Mouse (Mus musculus) kidney, adult 11 months (tissue): ENCODE results near the gene Isg15.

Experiments
- DNase-seq: peaks from one replicate; pipeline ENCODE4 v3.0.0; 2022

Gene Isg15

DNA sequence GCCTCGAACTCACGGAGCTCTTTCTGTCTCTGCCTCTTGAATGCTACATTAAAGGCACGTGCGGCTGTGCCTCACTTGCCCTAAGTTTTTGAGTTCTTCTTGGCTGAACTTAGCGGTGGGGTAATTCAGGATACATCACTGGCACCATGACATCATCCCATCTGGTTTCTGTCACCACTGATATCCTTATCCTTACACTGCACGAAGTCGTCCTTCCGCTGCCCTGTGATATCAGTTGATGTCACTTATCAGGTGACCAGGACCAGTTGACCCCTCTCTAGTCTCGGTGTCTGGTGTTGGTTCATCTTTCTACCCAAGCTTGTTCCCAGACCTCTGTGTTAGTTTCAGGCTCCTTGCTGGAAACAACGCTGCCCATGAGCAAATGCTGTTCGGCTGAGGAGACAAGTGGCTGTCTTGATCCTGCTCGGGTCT is 1.9 kb upstream of the Isg15 start:
- no peak for DNase-seq

DNA sequence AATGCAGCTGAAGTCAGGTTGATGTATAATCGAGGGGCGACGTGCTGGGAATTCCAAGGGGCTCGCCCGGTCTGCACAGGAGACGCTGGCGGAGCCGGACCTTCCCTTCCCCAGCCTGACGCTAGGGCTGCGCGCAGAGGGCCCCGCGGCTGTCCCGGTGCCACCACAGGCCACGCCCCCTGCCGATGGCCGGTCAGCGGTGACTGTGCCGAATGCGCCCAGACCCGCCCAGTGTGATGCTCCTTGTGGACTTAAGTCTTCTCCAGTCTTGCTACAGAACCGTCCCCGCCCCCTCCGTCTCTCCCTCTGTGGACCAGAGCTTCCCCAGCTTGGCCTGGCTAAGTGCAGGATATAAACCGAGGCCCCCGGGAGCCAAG is 2.8 kb downstream of the Isg15 start:
- peak; percentile 90 for DNase-seq

DNA sequence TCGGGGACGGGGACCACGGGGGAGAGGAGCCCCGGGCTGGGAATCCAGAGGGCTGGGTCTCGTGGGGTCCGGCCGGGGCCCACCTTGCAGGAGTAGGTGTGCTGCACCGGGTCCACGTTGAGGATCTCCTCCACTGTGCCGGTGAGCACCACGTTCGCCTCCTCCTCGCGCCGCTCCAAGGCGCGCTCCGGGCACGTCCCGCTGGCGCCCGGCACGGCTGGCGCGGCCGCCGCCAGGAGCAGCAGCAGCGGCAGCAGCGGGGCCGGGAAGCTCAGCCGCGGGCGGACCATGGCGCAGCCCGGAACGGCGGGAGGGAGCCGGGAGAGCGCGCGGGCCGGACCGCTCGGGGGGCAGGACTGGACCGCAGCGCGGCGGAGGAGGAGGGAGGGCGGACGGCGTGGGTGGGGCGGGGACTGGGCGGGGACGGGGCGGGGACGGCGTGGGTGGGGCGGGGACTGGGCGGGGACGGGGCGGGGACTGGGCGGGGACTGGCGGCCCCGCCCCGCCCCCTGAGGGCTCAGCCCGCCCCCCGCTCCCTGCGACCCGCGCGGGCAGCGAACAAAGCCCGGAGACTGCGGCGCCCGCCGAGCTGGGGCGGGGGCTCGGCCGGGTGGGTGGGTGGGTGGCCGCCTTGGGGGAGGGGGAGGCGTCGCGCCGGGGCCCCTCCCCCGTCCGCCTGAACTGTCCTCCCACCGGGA is 3.3 kb downstream of the Isg15 start, which contains the start of gene Agrn:
TSS of gene Agrn (minus strand) at position 358 of the 698 bp plus-strand sequence.
- peak; percentile 50 for DNase-seq

DNA sequence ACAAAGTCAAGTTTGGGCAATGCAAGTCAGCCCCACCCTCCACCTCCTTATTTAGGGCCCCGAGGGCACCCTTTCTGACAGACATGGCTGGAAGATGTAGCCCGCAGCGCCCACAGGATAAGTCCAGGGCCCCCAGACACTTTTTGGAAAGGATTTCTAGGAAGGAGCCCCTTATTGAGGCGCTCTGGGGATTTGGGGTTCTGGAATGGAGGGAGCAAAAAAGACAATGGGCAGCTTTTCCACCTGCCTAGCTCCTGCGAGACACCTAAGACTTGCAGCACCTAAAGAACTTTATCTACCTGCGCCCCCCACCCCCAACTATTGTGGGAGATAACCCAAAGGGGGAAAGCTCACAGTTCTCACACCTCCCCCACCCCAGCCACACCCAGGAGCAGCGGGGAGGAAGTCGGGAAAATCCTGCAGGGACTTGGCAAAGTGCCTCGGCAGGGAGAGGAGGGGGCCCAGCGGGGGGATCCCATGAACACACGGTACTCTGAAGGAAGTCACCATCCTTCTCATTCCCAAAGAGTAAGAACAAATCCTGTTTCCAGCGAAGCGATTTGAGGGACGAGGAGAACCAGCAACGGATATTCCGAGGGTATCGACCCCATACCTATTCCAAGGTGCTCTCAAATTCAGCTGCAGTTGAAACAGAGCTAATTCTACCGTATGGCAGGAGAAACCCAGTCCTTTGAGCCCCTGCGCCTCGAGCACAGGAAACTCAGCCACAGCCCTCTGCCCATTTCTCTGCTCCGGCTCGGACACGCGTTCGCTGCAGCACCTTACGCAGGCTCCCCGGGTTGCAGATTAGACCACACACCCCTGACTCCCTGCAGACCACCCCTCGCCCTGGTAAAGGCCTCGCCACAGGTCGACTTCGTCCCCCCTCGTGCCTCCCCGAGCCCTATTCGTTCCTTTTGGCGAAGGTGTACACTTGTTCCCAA is 4.4 kb downstream of the Isg15 start:
- DNase-seq = peak; percentile 58

DNA sequence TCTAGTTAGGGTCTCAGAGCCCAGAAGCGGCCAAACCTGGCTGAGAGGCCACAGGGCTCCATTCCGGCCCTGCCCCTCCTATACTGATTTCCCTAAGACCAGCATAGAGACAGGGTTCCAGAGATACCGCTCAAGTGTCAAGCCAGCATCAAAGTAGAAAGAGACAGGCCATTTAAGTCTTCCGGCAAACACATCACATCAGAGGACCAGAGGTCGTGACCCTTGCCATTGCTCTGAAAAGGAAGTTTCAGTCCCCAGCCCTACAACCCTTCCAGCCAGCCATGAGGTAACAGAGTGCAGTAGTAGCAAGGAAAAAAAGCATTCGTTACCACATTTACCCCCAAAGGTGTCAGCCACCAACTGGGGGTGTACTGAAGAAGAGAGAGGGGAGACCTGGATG is 6.3 kb downstream of the Isg15 start:
- DNase-seq = no peak

- peak; percentile 49 for DNase-seq
Observed at GRCm38 (mm10) chr4:156193906-156194305, 6.7 kb downstream of the Isg15 start.

- peak; percentile 70 for DNase-seq
Observed at GRCm38 (mm10) chr4:156193200-156193590, 7.4 kb downstream of the Isg15 start.

DNA sequence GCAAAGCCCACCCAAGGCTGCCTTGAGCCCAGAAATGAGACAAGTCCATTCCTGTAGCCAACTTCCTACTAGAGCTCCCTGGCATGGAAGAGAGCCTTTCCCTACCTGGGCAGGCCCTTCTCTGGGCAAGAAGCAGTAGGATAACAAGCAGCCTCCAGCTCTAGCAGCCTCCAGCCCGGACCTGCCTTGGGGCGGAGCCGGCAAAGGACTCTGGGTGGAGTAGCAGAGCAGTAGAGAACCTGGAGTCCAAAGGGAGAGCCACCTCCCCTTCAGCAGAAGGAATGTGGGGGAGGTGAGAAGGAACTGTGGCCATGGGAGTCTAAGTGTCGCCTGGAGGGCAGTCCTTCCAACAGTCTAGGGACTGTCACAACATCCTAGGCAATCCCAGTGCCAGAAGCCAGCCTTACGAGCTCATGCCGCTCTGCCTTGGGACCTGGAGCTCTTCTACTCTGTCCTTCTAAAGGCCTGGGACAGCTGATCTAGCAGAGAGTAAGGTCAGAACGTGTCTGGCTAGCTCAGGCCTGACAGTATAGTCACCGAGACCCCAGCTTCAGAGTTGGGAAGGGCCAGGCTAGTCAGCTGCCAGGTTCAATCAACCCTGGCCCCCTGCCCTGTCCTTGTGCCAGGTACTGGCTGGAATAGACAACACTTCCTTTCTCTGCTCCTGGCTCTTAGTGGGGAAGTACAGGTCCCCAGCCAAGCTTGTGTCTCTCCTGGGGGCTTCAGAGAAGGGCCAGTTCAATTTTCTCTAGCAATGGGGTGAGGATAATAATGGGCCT is 8.0 kb downstream of the Isg15 start:
- DNase-seq = peak; percentile 90

DNA sequence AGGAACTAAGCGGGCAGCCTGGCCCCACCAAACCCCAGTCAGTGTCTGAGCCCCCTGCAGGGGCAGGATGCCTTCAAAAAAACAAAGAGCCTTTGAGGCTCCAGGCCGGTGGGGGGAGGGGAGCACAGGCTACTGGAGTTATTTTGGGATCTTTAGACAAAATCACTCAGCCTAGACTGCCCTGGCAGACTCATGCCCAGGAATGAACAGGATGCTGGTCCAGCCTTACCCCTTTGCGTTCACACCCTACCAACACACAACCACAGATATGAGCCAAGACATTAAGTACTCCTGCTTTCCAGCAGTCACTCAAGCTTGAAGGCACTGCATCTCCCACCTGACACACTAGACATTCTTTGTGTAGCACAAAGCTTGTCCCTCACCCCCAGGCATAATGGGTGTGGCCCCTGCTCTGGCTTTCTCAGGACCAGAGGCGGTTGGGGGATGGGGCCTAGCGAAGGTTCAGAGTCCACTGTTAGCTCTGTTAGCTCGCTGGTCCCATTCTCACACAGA is 11.8 kb downstream of the Isg15 start:
- DNase-seq = peak; percentile 67

DNA sequence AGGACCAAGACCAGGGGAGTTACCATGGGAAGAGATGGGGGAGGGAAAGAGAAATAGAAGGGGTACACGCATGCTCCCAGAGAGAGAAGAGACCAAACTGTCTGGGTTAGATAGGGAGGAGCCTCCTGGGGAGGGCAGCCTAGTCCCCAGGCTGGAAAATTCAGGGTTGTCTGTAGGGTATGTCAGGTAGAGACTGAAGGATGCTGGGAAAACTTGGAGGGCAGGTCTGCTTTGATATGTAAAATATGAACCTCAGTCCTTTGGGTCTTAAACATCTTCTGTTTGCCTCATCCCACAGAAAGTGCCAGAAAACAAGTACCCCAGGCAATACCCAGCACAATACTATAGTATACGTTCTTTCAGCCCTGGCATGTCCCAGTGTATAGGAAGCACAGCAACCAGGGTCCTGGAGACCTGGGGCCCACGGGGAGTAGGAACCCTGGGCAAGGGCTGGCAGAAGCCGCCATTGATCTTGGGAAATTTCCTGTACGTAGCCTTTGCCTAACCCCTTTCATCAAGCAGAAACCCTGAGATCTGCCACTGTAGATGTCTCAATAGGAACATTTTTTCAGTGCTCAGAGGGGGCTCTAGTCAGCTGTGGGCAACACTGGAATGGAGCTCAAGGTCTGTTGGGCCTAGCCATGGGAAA is 12.3 kb downstream of the Isg15 start:
- DNase-seq = no peak

DNA sequence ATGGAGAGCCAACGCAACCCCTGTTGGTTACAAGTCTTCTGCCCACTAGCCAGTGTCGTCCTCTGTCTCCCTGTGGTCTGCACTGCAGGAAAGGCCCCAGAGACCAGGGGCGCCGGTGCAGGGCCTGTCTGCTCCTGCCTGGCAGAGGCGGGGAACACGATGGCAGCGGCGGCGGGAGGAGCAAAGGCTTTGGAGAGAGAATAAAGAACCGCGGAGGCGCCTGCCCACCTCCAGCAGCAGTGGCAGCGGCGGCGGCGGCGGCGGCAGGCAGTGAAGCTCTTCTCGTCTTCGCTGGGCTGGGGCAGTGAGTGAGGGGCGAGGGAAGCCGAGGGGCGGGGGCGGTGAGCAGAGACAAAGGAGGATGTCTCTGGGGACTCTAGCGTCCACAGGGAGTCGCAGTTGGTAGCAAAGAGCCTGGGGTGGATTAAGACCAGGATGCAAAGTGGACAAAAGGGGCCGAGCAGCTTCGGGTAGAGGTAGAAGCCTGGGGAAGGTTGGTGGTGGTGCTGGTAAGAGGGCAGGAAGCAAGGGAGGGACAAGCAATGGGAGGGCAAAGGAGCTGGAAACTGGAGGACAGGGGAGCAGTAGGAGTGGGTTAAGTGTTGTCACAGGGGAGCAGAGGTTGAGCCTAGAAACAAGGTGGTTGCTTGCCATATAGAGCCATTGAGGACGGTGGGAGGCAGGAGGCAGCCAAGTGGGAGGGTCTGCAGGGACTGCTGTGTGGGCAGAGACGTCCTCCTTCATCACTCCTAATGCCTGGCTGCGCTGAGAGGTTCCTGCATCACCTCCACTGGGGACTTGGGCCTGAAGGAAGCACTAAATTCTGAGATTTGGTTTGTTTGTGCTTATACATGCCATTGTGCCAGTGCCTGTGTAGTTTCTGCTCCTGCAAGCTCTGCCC is 14.4 kb downstream of the Isg15 start:
- no peak for DNase-seq

DNA sequence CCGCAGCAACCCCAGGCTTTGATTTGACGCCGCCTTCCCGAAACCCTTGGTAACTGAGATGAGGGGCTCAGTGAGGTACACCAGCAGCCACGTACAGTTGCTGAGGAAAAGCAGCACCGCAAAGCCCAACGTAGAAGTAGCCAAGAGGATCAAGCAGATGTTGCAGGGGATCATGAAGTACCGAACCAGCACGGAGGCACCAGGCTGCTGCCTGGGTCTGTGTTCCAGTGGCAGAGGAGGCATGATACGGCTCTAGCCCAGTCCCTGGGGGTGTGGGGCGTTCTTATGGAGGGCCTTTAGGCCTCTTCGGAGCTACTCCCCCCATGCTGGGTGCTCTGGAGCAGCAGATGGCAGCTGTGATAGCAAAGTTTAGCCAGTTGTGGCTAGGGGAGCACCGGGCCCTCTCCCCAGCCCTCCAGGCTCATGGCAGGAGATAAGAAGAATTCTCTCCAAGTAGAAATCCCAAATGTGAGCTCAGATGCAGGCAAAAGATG is 15.1 kb downstream of the Isg15 start:
- DNase-seq = no peak

DNA sequence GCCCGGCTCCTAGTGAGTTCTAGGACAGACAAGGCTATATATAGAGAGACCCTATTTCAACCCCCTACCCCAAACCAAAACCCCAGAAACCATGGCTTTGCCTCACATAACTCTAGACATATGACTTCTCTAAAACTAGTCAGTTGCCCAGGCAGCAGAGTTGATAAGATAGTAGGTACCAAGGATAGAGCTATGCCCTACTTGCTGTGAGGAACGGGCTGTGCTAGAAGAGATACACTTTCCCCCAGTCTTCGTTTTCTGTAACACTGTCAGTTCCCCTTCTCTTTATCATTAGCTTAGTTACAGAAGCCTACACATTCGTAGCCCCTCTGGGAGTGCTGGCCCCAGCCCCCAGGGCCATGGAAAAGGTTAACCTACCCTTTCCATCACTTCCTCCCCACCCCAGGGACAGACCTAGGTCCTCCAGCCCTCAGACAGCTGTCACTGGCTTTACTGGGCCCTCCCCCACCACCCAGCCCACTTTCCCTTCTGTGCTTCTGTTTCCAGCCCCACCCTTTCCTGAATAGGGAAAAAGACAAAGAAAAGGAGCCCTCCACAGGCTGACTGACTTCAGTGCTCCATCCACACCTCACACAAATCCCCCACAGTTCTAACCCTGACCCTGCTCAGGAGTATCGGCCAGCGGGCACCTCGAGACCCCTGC is 16.2 kb downstream of the Isg15 start:
- no peak for DNase-seq

- no peak for DNase-seq
Observed at GRCm38 (mm10) chr4:156183747-156184146, 16.9 kb downstream of the Isg15 start.

GRCm38 (mm10) chr4:156177630-156178029 is 23.0 kb downstream of the Isg15 start:
- DNase-seq = no peak

- no peak for DNase-seq
Observed at GRCm38 (mm10) chr4:156171828-156172227, 28.8 kb downstream of the Isg15 start.

DNA sequence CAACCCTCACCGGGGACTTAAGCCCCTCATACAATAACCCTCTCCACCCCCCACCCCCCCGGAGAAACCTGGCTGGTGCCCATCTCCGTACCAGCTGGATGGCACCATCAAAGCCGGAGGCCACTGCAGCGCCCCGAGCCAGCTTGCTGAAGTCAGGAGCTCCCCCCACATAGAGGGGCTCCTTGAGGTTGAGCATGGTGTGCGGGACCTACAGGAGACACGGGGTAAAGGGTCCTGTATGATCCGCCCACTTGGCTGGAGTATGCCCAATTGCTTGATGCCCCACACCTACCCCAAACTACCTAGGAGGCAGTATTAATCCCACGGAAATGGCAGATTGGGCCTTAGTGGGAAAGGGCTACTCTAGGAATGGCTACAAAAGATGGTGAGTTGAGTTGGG is 31.5 kb downstream of the Isg15 start:
- no peak for DNase-seq

GRCm38 (mm10) chr4:156168611-156169010 is 32.0 kb downstream of the Isg15 start:
- DNase-seq = no peak

DNA sequence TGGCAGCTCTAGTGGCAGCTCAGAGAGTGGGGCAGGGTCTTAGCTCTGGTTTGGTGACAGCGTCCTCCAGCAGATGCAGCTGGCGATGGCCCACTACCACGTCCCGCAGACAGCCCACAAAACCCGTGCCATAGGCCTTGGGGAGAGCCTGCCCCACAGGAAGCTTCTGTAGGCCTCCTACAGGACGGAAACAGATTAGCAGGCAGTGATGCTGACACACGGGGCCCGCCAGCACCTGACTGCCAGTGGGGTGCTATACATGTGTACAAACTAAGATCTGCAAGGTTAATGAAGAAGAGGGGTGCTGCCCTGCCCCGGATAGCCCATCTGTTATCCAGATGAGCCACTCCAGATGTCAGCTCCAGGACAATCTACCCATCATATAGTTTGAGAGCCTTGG is 34.1 kb downstream of the Isg15 start:
- DNase-seq = no peak

DNA sequence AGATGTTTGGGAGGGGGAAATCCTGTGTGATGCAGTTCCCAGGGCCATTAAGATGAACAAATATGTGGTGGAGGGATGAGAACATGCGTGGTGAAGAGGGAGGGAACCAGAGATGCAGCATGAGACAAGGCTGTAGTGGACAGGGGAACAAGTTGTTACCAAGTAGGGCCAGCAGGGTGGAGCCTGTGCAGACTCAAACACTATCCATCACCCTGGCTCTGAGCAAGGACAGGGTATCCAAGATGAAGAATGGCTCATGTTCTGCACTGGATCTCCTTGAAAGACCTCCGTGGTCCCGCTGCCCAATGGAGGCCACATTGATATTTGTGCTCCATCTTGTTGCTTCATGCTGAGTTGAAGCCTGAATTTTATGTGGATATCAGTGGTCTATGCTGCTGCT is 45.8 kb downstream of the Isg15 start:
- DNase-seq = no peak

- peak; percentile 44 for DNase-seq
Observed at GRCm38 (mm10) chr4:156150887-156151286, 49.7 kb downstream of the Isg15 start.
